10 mouse cellular contexts compared by ENCODE assay signal in the genomic region with DNA sequence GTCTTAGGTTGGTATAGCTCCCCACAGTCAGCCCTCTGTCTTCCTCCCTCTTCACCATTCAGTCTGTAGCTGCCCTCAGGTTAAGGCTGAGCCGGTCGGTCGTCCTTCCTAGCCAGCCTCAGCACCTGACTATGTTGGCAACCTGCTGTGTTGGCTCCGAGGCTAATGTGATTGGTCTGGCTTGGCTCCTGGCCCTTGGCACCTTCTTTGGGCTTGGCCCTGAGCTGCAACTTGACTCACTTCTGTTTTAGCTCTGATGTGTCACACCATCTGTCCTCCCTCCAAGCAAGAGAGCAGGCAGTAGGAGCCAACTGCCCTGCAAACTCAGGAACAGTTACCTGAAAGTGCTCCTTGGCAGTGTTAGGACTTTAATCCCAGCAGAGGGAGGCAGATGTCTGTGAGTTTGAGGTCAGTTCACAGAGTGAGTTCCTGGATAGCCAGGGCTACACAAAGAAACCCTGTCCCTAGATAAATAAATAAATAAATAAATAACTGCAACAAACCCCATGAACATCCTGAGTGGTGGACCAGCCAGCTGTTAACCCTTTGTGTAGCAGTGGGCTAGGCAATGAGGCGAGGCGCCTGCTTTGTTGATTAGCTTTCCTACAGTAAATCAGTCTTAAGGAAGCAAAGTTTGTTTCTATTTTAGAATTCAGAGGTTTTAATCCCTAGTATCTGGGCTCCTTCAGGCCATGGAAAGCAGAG. TPM values are rescaled to one million over a fixed set of nuclear protein-coding genes. Genes with fewer than 3 reads are reported as not detected.
DNase-seq lines count a peak whose midpoint lies in the region; ATAC-seq and TF ChIP-seq lines count a peak whose summit lies in the region.
"Had no signal": no experiment of that assay in that cellular context is flagged by ENCODE, and none has a peak within 500 bp of the region (broad histone marks: within the 10 kb centered on the region; RNA-seq: fewer than 3 reads in every experiment).

No protein-coding gene starts in this region.

- 45% methylated on average over 6 of the region's 6 CpGs for WGBS in kidney, adult 2 months
- WGBS in kidney, embryonic 15.5 days: 57% methylated on average over 6 of the region's 6 CpGs
- WGBS in stomach, postnatal 0 days: 39% methylated on average over 6 of the region's 6 CpGs
- 47% methylated on average over 6 of the region's 6 CpGs for WGBS in forebrain, embryonic 15.5 days
- 82% methylated on average over 6 of the region's 6 CpGs for WGBS in thymus, adult 2 months

- H3K4me2 ChIP-seq in kidney, embryonic 15.5 days: no peak overlapping the region
- no peak overlapping the region for H3K4me2 ChIP-seq in stomach, postnatal 0 days (replicated peaks; ENCODE audit: low read depth)
- no peak overlapping the region for H3K4me2 ChIP-seq in forebrain, embryonic 15.5 days (replicated peaks)
- H3K4me2 ChIP-seq: neural tube, embryonic 13.5 days had no signal

- peak; percentile 95 for DNase-seq in kidney, adult 2 months
- peak; percentile 60 for DNase-seq in MN1 (ENCODE audit: low spot score)
- DNase-seq in cerebellum, adult 11 months: peak; percentile 97
- peak; percentile 91 to 92 for DNase-seq in heart, postnatal 10 days
- DNase-seq in stomach, postnatal 0 days (ENCODE audit: low spot score): peak; percentile 39
- no peak for DNase-seq in thymus, adult 2 months

- no peak for TF ChIP-seq POLR2A in kidney, adult 2 months (IDR thresholded peaks at IDR 0.05; ENCODE audit: low read depth, low read length)
- TF ChIP-seq POLR2A in thymus, adult 2 months (IDR thresholded peaks at IDR 0.05; ENCODE audit: control insufficient read depth, extremely low read depth, insufficient read depth, low read length, poor library complexity): no peak

- TF ChIP-seq EP300 in stomach, postnatal 0 days (optimal IDR thresholded peaks at IDR 0.05): no peak

- intact Hi-C loops in heart, postnatal 10 days (cut with DNase I): no loop called here

- no peak for TF ChIP-seq CTCF in kidney, adult 2 months (conservative IDR thresholded peaks at IDR 0.05; ENCODE audit: insufficient read depth, insufficient read length, low read depth, low read length)
- TF ChIP-seq CTCF in stomach, postnatal 0 days (IDR thresholded peaks at IDR 0.05; ENCODE audit: low read depth): no peak
- TF ChIP-seq CTCF in thymus, adult 2 months (IDR thresholded peaks at IDR 0.05; ENCODE audit: borderline replicate concordance, control insufficient read depth, extremely low read depth, insufficient read depth, low read length, poor library complexity): no peak

- no peaks in the 10 kb centered on the region for H3K9me3 ChIP-seq in kidney, embryonic 15.5 days (replicated peaks)
- no peaks in the 10 kb centered on the region for H3K9me3 ChIP-seq in stomach, postnatal 0 days (ENCODE audit: control insufficient read depth, low read length)
- H3K9me3 ChIP-seq in forebrain, embryonic 15.5 days: no peaks in the 10 kb centered on the region
- H3K9me3 ChIP-seq: neural tube, embryonic 13.5 days had no signal

- peaks cover 14% of the 10 kb centered on the region; the same call in 1 of the 2 replicates for H3K4me1 ChIP-seq in kidney, adult 2 months (ENCODE audit: control insufficient read depth, insufficient read depth, low read length)
- peaks cover 11% of the 10 kb centered on the region; the same call in 1 of the 2 replicates for H3K4me1 ChIP-seq in kidney, embryonic 15.5 days
- H3K4me1 ChIP-seq in stomach, postnatal 0 days (replicated peaks; ENCODE audit: control insufficient read depth, insufficient read depth): no peaks in the 10 kb centered on the region
- H3K4me1 ChIP-seq in forebrain, embryonic 15.5 days: 0 out of 2 replicates have a peak, but pooled peaks cover 4% of the 10 kb centered on the region
- no peaks in the 10 kb centered on the region for H3K4me1 ChIP-seq in thymus, adult 2 months (replicated peaks; ENCODE audit: control insufficient read depth, insufficient read depth, low read length)
- H3K4me1 ChIP-seq: neural tube, embryonic 13.5 days had no signal

- H3K36me3 ChIP-seq in kidney, adult 2 months (ENCODE audit: control insufficient read depth, insufficient read depth, low read length): no peaks in the 10 kb centered on the region
- H3K36me3 ChIP-seq in kidney, embryonic 15.5 days: no peaks in the 10 kb centered on the region
- no peaks in the 10 kb centered on the region for H3K36me3 ChIP-seq in stomach, postnatal 0 days (ENCODE audit: control insufficient read depth, insufficient read depth, low read length)
- no peaks in the 10 kb centered on the region for H3K36me3 ChIP-seq in forebrain, embryonic 15.5 days
- H3K36me3 ChIP-seq in thymus, adult 2 months (ENCODE audit: control insufficient read depth, insufficient read depth, low read length): no peaks in the 10 kb centered on the region
- H3K36me3 ChIP-seq: neural tube, embryonic 13.5 days had no signal

- H3K9ac ChIP-seq in kidney, embryonic 15.5 days: no peak overlapping the region
- H3K9ac ChIP-seq in stomach, postnatal 0 days (ENCODE audit: low read length): no peak overlapping the region
- H3K9ac ChIP-seq in forebrain, embryonic 15.5 days (replicated peaks): no peak overlapping the region
- H3K9ac ChIP-seq: neural tube, embryonic 13.5 days had no signal

- H3K4me3 ChIP-seq in kidney, adult 2 months (ENCODE audit: insufficient read depth, low read depth, low read length): no peak overlapping the region
- no peak overlapping the region for H3K4me3 ChIP-seq in kidney, embryonic 15.5 days (replicated peaks)
- no peak overlapping the region for H3K4me3 ChIP-seq in stomach, postnatal 0 days (ENCODE audit: low read depth, low read length)
- no peak overlapping the region for H3K4me3 ChIP-seq in forebrain, embryonic 15.5 days
- no peak overlapping the region for H3K4me3 ChIP-seq in thymus, adult 2 months (ENCODE audit: control insufficient read depth, insufficient read depth, low read length)
- H3K4me3 ChIP-seq: neural tube, embryonic 13.5 days had no signal

- no peaks in the 10 kb centered on the region for H3K27me3 ChIP-seq in kidney, adult 2 months (replicated peaks; ENCODE audit: control insufficient read depth, insufficient read depth, low read length)
- H3K27me3 ChIP-seq in kidney, embryonic 15.5 days: no peaks in the 10 kb centered on the region
- H3K27me3 ChIP-seq in stomach, postnatal 0 days (ENCODE audit: control insufficient read depth, insufficient read depth, low read length): no peaks in the 10 kb centered on the region
- H3K27me3 ChIP-seq in forebrain, embryonic 15.5 days: no peaks in the 10 kb centered on the region
- no peaks in the 10 kb centered on the region for H3K27me3 ChIP-seq in thymus, adult 2 months (ENCODE audit: control insufficient read depth, insufficient read depth, low read length)
- H3K27me3 ChIP-seq: neural tube, embryonic 13.5 days had no signal

- ATAC-seq in kidney, embryonic 15.5 days (replicated peaks; ENCODE audit: low FRiP score): no peak
- ATAC-seq in stomach, postnatal 0 days (ENCODE audit: low FRiP score, low TSS enrichment): peak; percentile 62; the same call in 1 of the 2 replicates
- no peak for ATAC-seq in forebrain, embryonic 15.5 days (replicated peaks)

- peak overlapping the region; percentile 72 for H3K27ac ChIP-seq in kidney, adult 2 months (ENCODE audit: insufficient read depth, low read depth, low read length)
- H3K27ac ChIP-seq in kidney, embryonic 15.5 days: no peak overlapping the region
- no peak overlapping the region for H3K27ac ChIP-seq in stomach, postnatal 0 days (replicated peaks)
- no peak overlapping the region for H3K27ac ChIP-seq in forebrain, embryonic 15.5 days (replicated peaks)
- H3K27ac ChIP-seq in thymus, adult 2 months (ENCODE audit: control insufficient read depth, insufficient read depth, low read length): no peak overlapping the region
- H3K27ac ChIP-seq: neural tube, embryonic 13.5 days had no signal

RNA-seq across cellular contexts. Expression of a gene that starts 11.0 kb away (rescaled TPM):
- polyA plus RNA-seq in kidney, adult 2 months (2012; rRNA removed): 11.0 and 11.6 TPM in 2 replicates
- 4.5 and 7.0 TPM in 2 replicates for polyA plus RNA-seq in kidney, embryonic 15.5 days (2015; fragmentation: Nextera tagmentation; extraction: Ambion mirVana)
- 1 to 10 TPM; 5.1 to 5.2 TPM for total RNA-seq in heart, postnatal 10 days (2021)
- 4.1 and 4.2 TPM in 2 replicates for polyA plus RNA-seq in stomach, postnatal 0 days (2015; fragmentation: Nextera tagmentation; extraction: Ambion mirVana)
- polyA plus RNA-seq in forebrain, embryonic 15.5 days (2015; fragmentation: Nextera tagmentation; extraction: Ambion mirVana): 1.0 and 1.1 TPM in 2 replicates
- 2.7 and 3.4 TPM in 2 replicates for polyA plus RNA-seq in thymus, adult 2 months (2012; rRNA removed)

RNA-seq across cellular contexts. Expression of a gene that starts 11.3 kb away (rescaled TPM):
- polyA plus RNA-seq in kidney, adult 2 months (2012; rRNA removed): 55.5 and 65.1 TPM in 2 replicates
- 9.1 and 11.1 TPM in 2 replicates for polyA plus RNA-seq in kidney, embryonic 15.5 days (2015; fragmentation: Nextera tagmentation; extraction: Ambion mirVana)
- total RNA-seq in heart, postnatal 10 days (2021): 10 to 100 TPM; 19.6 to 20.3 TPM
- 6.9 and 9.7 TPM in 2 replicates for polyA plus RNA-seq in stomach, postnatal 0 days (2015; fragmentation: Nextera tagmentation; extraction: Ambion mirVana)
- polyA plus RNA-seq in forebrain, embryonic 15.5 days (2015; fragmentation: Nextera tagmentation; extraction: Ambion mirVana): 1.6 TPM in 2 replicates
- polyA plus RNA-seq in thymus, adult 2 months (2012; rRNA removed): 12.2 and 16.3 TPM in 2 replicates

RNA-seq across cellular contexts. Expression of a gene that starts 21.3 kb away (rescaled TPM):
- 3.8 and 4.1 TPM in 2 replicates for polyA plus RNA-seq in kidney, adult 2 months (2012; rRNA removed)
- polyA plus RNA-seq in kidney, embryonic 15.5 days (2015; fragmentation: Nextera tagmentation; extraction: Ambion mirVana): 0.45 and 0.53 TPM in 2 replicates
- total RNA-seq in heart, postnatal 10 days (2021): 1 to 10 TPM; 2.1 to 2.4 TPM
- polyA plus RNA-seq in stomach, postnatal 0 days (2015; fragmentation: Nextera tagmentation; extraction: Ambion mirVana): 0.50 and 0.75 TPM in 2 replicates
- polyA plus RNA-seq in forebrain, embryonic 15.5 days (2015; fragmentation: Nextera tagmentation; extraction: Ambion mirVana): 0.38 TPM in 1 of 2 replicates, not detected in the other
- polyA plus RNA-seq in thymus, adult 2 months (2012; rRNA removed): 2.2 and 3.0 TPM in 2 replicates
- polyA plus RNA-seq: limb, embryonic 11.5 days had no signal

RNA-seq across cellular contexts. Expression of a gene that starts 25.0 kb away (rescaled TPM):
- polyA plus RNA-seq in kidney, adult 2 months (2012; rRNA removed): 41.8 and 43.5 TPM in 2 replicates
- polyA plus RNA-seq in kidney, embryonic 15.5 days (2015; fragmentation: Nextera tagmentation; extraction: Ambion mirVana): 91.6 and 95.2 TPM in 2 replicates
- total RNA-seq in heart, postnatal 10 days (2021): 10 to 100 TPM; 48.9 to 49.6 TPM
- polyA plus RNA-seq in stomach, postnatal 0 days (2015; fragmentation: Nextera tagmentation; extraction: Ambion mirVana): 30.5 and 32.4 TPM in 2 replicates
- polyA plus RNA-seq in forebrain, embryonic 15.5 days (2015; fragmentation: Nextera tagmentation; extraction: Ambion mirVana): 89.2 and 102 TPM in 2 replicates
- polyA plus RNA-seq in thymus, adult 2 months (2012; rRNA removed): 83.3 and 89.1 TPM in 2 replicates

RNA-seq across cellular contexts. Expression of a gene that starts 34.7 kb away (rescaled TPM):
- polyA plus RNA-seq in kidney, adult 2 months (2012; rRNA removed): 200 and 244 TPM in 2 replicates
- 586 and 589 TPM in 2 replicates for polyA plus RNA-seq in kidney, embryonic 15.5 days (2015; fragmentation: Nextera tagmentation; extraction: Ambion mirVana)
- 100 to 1,000 TPM; 389 to 397 TPM for total RNA-seq in heart, postnatal 10 days (2021)
- polyA plus RNA-seq in stomach, postnatal 0 days (2015; fragmentation: Nextera tagmentation; extraction: Ambion mirVana): 339 and 351 TPM in 2 replicates
- polyA plus RNA-seq in forebrain, embryonic 15.5 days (2015; fragmentation: Nextera tagmentation; extraction: Ambion mirVana): 547 and 583 TPM in 2 replicates
- 669 and 722 TPM in 2 replicates for polyA plus RNA-seq in thymus, adult 2 months (2012; rRNA removed)
